Mouse (Mus musculus) naive thymus-derived CD4-positive, alpha-beta T cell, adult 5 months (primary cell): ENCODE data around the gene Gcnt2. TPM values are rescaled to one million over a fixed set of nuclear protein-coding genes. Genes with fewer than 3 reads are reported as not detected.

ENCODE experiments used
- polyA plus RNA-seq: library from polyadenylated mRNA; unstranded; fragments of 100-300 nt; shearing (Covaris generic); gene quantifications from one replicate; pipeline ENCODE4 v1.2.1, GENCODE M21; 2017

The Gcnt2 gene
- 0.20 TPM for polyA plus RNA-seq

DNA sequence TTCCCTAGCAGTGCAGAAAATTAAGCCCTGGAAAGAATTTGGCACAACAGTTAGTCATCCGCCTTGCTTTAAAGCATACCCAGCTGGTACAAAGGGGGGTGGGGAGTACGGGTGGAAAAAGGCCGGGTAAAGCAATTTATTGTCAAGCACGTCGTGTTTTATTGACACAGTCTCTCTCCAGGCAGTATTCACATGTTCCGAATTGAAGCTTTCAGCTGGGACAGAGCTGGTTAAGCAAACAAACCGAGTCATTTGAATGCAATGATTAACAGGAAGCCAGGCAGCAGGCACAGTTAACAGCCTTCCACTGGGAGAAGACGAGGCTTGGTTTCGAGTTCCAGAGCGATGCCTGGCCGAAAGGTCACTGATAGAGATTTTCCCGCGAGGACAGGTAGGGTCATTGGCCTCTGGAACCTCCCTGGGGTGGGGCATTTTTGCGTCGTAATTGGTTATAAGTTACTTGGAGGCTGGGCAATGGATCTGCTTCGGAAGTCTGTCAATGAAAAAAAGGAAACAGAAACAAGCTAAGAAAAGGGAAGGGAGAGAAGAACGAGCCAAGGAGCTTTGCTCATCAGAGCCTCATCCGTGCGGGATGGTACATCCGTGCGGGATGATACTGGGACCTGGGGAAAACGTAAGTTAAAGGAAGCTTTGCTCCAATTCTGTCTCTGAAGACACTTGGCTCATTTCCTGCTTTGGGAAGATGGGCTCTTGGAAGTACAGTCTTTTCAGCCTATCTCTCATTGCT lies at the start of gene Gcnt2:
Gene Gcnt2, plus strand, starts transcription at position 103 of the 748 bp plus-strand sequence.

DNA sequence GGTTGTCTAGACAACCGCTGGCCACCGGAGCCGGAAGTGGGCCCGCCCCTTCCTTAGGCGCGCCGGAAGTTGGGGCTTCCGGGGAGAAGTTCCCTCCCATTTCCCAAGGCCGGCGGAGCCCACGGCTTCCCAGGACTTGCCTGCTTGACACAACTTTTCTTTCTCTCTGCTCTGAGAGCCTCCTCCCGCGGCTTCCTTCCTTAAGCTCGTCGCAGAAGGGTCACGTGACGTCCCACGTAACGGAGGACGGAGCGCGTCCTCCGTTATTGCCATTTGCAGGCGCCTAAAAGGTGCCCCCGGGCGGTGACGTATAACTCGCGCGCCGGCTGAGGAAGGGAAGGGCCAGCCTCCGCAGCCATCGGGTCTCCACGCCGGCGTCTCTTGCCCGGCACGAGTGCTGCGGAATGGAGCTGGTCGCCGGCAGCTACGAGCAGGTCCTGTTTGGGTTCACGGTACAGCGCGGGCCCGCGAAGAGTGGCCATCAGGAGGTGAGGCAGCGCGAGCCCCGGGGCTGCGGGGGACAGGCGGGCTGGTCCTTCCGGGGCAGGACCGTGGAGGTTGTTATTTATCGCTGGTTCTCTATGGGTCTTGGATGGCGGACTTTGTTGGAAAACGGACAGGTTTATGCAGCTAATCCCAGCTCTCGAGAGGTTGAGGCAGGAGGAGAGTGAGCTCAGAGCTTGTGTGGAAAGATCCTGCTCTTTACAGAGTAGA lies 141.5 kb downstream of the Gcnt2 start, which contains the start of gene Pak1ip1:
Gene Pak1ip1, plus strand, starts transcription at position 98 of the 714 bp plus-strand sequence.

Other genes with a start within 250 kb of the Gcnt2 start
- gene Tfap2a, start 121.4 kb upstream of the Gcnt2 start, polyA plus RNA-seq = not detected
- gene Pak1ip1, start 141.3 kb downstream of the Gcnt2 start, polyA plus RNA-seq = 108 TPM
- gene Tmem14c, start 156.5 kb downstream of the Gcnt2 start, polyA plus RNA-seq = 103 TPM
- gene Mak, start 220.0 kb downstream of the Gcnt2 start, polyA plus RNA-seq = 0.12 TPM